Mouse (Mus musculus) thymus, postnatal 36 days (tissue): ENCODE results near the gene Klf1.
"Not testable (repeated sequence)": the region's sequence is repeated elsewhere in the genome, so short reads cannot be mapped to it uniquely, and the experiment has no call there.

ENCODE experiments used
- DNase-seq, 2 experiments: peaks; one replicate each; pipeline ENCODE4 v3.0.0; 2022; ENCODE audit warnings: mixed read lengths in 2 of 2

Gene Klf1

GRCm38 (mm10) chr8:84907979-84908378 is 6.3 kb downstream of the Klf1 start:
- DNase-seq, result not testable (repeated sequence)

GRCm38 (mm10) chr8:84908421-84909161 is 6.9 kb downstream of the Klf1 start, which contains the start of gene Dnase2a:
Gene Dnase2a, plus strand, starts transcription at chr8:84908560.
- peak; percentile 76 to 86 for DNase-seq

GRCm38 (mm10) chr8:84909162-84909767 is 7.5 kb downstream of the Klf1 start:
- no peak for DNase-seq

GRCm38 (mm10) chr8:84909949-84910348 is 8.2 kb downstream of the Klf1 start:
- DNase-seq, result no peak

- DNase-seq, result no peak
Measured at GRCm38 (mm10) chr8:84910551-84910950, 8.8 kb downstream of the Klf1 start.

- DNase-seq, result no peak
Measured at GRCm38 (mm10) chr8:84911854-84912253, 10.1 kb downstream of the Klf1 start.

- no peak for DNase-seq
Measured at GRCm38 (mm10) chr8:84912391-84912790, 10.7 kb downstream of the Klf1 start.

- peak; percentile 78 to 85 for DNase-seq
Measured at GRCm38 (mm10) chr8:84912895-84913501, 11.3 kb downstream of the Klf1 start.

GRCm38 (mm10) chr8:84913502-84913900 is 11.8 kb downstream of the Klf1 start:
- no peak for DNase-seq

- peak; percentile 36 to 49 for DNase-seq
Measured at GRCm38 (mm10) chr8:84913960-84914359, 12.2 kb downstream of the Klf1 start.

GRCm38 (mm10) chr8:84915269-84915668 is 13.5 kb downstream of the Klf1 start:
- no peak for DNase-seq

- DNase-seq, result no peak
Measured at GRCm38 (mm10) chr8:84917781-84918180, 16.1 kb downstream of the Klf1 start.

GRCm38 (mm10) chr8:84918646-84919045 is 16.9 kb downstream of the Klf1 start:
- no peak for DNase-seq

GRCm38 (mm10) chr8:84921596-84921995 is 19.9 kb downstream of the Klf1 start:
- DNase-seq, result no peak

GRCm38 (mm10) chr8:84925557-84925956 is 23.8 kb downstream of the Klf1 start:
- no peak for DNase-seq

- DNase-seq, result no peak
Measured at GRCm38 (mm10) chr8:84927513-84927912, 25.8 kb downstream of the Klf1 start.

GRCm38 (mm10) chr8:84928456-84929306 is 27.0 kb downstream of the Klf1 start:
- DNase-seq, result peak; percentile 56

GRCm38 (mm10) chr8:84930582-84930981 is 28.9 kb downstream of the Klf1 start:
- no peak for DNase-seq

GRCm38 (mm10) chr8:84933767-84934559 is 32.2 kb downstream of the Klf1 start:
- no peak for DNase-seq

- no peak for DNase-seq
Measured at GRCm38 (mm10) chr8:84934860-84935259, 33.1 kb downstream of the Klf1 start.

GRCm38 (mm10) chr8:84935489-84935888 is 33.8 kb downstream of the Klf1 start:
- DNase-seq, result no peak
